Mouse (Mus musculus): ENCODE measurements at regions not wholly inside any gene's neighbourhood (a gene's known extent, or its start where the extent isn't known, plus 50 kb on each side); places are given as distances from the start of the nearest gene placed in this dataset.

GRCm38 (mm10) chr5:53408235-53408634, 57.7 kb upstream of the Rbpj start:
- 56% methylated on average over 2 of the region's 2 CpGs for WGBS (ENCODE audit: insufficient replicate concordance)
- Histone ChIP-seq H3K9ac (no peak overlapping the region), H3K4me2 (no peak overlapping the region), H3K36me3 (replicated peaks) (no peaks in the 10 kb centered on the region), H3K4me3 (replicated peaks) (no peak overlapping the region), H3K9me3 (replicated peaks) (no peaks in the 10 kb centered on the region), H3K27ac (replicated peaks) (no peak overlapping the region), H3K4me1 (replicated peaks) (no peaks in the 10 kb centered on the region), H3K27me3 (no peaks in the 10 kb centered on the region)
- ATAC-seq (ENCODE audit: insufficient read depth) = no peak

- 43% methylated on average over 3 of the region's 3 CpGs for WGBS (ENCODE audit: insufficient replicate concordance)
- no peak for ATAC-seq (ENCODE audit: insufficient read depth)
Measured at GRCm38 (mm10) chr5:53409740-53410139, 56.2 kb upstream of the Rbpj start.

GRCm38 (mm10) chr5:53412391-53413075, 53.4 kb upstream of the Rbpj start:
- no peaks in the 10 kb centered on the region for H3K36me3 ChIP-seq (replicated peaks)
- H3K27ac ChIP-seq (replicated peaks) = no peak overlapping the region
- no peaks in the 10 kb centered on the region for H3K4me1 ChIP-seq (replicated peaks)
- H3K9ac ChIP-seq = no peak overlapping the region
- H3K4me3 ChIP-seq (replicated peaks) = no peak overlapping the region
- H3K9me3 ChIP-seq (replicated peaks) = no peaks in the 10 kb centered on the region
- no peaks in the 10 kb centered on the region for H3K27me3 ChIP-seq
- H3K4me2 ChIP-seq = no peak overlapping the region
- ATAC-seq (ENCODE audit: insufficient read depth) = no peak
- 55% methylated on average over 7 of the region's 7 CpGs for WGBS (ENCODE audit: insufficient replicate concordance)

More at GRCm38 (mm10) chr5:53409740-53410139, 56.2 kb upstream of the Rbpj start:
- Histone ChIP-seq H3K4me3 (replicated peaks) (no peak overlapping the region), H3K27me3 (no peaks in the 10 kb centered on the region), H3K9ac (no peak overlapping the region), H3K9me3 (replicated peaks) (no peaks in the 10 kb centered on the region), H3K36me3 (replicated peaks) (no peaks in the 10 kb centered on the region), H3K4me2 (no peak overlapping the region), H3K27ac (replicated peaks) (no peak overlapping the region), H3K4me1 (replicated peaks) (no peaks in the 10 kb centered on the region)

- Histone ChIP-seq H3K4me1 (replicated peaks) (no peaks in the 10 kb centered on the region), H3K4me2 (no peak overlapping the region), H3K36me3 (replicated peaks) (no peaks in the 10 kb centered on the region), H3K27me3 (no peaks in the 10 kb centered on the region), H3K9ac (no peak overlapping the region), H3K27ac (replicated peaks) (no peak overlapping the region), H3K9me3 (replicated peaks) (no peaks in the 10 kb centered on the region), H3K4me3 (replicated peaks) (no peak overlapping the region)
- WGBS (ENCODE audit: insufficient replicate concordance) = 51% methylated on average over 3 of the region's 3 CpGs
- ATAC-seq (ENCODE audit: insufficient read depth) = no peak
Measured at GRCm38 (mm10) chr5:53413677-53414076, 52.3 kb upstream of the Rbpj start.

GRCm38 (mm10) chr5:53415472-53415871, 50.5 kb upstream of the Rbpj start:
- no peaks in the 10 kb centered on the region for H3K27me3 ChIP-seq
- H3K27ac ChIP-seq (replicated peaks) = no peak overlapping the region
- H3K4me1 ChIP-seq (replicated peaks) = no peaks in the 10 kb centered on the region
- no peak for ATAC-seq (ENCODE audit: insufficient read depth)
- no peak overlapping the region for H3K4me2 ChIP-seq
- H3K36me3 ChIP-seq (replicated peaks) = no peaks in the 10 kb centered on the region
- no peaks in the 10 kb centered on the region for H3K9me3 ChIP-seq (replicated peaks)
- no peak overlapping the region for H3K9ac ChIP-seq
- WGBS (ENCODE audit: insufficient replicate concordance) = 45% methylated on average over 2 of the region's 2 CpGs
- no peak overlapping the region for H3K4me3 ChIP-seq (replicated peaks)

Data from liver, embryonic 15.5 days (tissue).